In genomic region chr19:41844345-41844744, GRCm38 (mm10) we compare ENCODE assay signal across 13 mouse cellular contexts. TPM values are rescaled to one million over a fixed set of nuclear protein-coding genes. Genes with fewer than 3 reads are reported as not detected.
DNase-seq lines count a peak whose midpoint lies in the region; ATAC-seq and TF ChIP-seq lines count a peak whose summit lies in the region.
"Had no signal": no experiment of that assay in that cellular context is flagged by ENCODE, and none has a peak within 500 bp of the region (broad histone marks: within the 10 kb centered on the region; RNA-seq: fewer than 3 reads in every experiment).

No protein-coding gene starts in this region.

- no peak overlapping the region for H3K9ac ChIP-seq in intestine, postnatal 0 days (ENCODE audit: low read depth, low read length)
- H3K9ac ChIP-seq in intestine, embryonic 16.5 days (ENCODE audit: low read depth, low read length): no peak overlapping the region
- H3K9ac ChIP-seq in midbrain, embryonic 11.5 days (ENCODE audit: low read length): no peak overlapping the region

- H3K36me3 ChIP-seq in intestine, postnatal 0 days (ENCODE audit: control insufficient read depth, insufficient read depth): no peaks in the 10 kb centered on the region
- H3K36me3 ChIP-seq in intestine, embryonic 16.5 days (ENCODE audit: control insufficient read depth, insufficient read depth, low read length): no peaks in the 10 kb centered on the region
- no peaks in the 10 kb centered on the region for H3K36me3 ChIP-seq in midbrain, embryonic 11.5 days (ENCODE audit: control insufficient read depth, insufficient read depth, low read length)

- no peak overlapping the region for H3K4me3 ChIP-seq in intestine, postnatal 0 days (ENCODE audit: low read depth, low read length)
- H3K4me3 ChIP-seq in intestine, embryonic 16.5 days (ENCODE audit: low read length): no peak overlapping the region
- H3K4me3 ChIP-seq in gastrocnemius, adult 2 months: no peak overlapping the region
- H3K4me3 ChIP-seq in midbrain, embryonic 11.5 days (ENCODE audit: low read depth, low read length): no peak overlapping the region

- H3K4me1 ChIP-seq in intestine, postnatal 0 days (replicated peaks; ENCODE audit: control insufficient read depth, insufficient read depth, low read length): peaks cover 5% of the 10 kb centered on the region; the same call in 1 of the 2 replicates
- H3K4me1 ChIP-seq in intestine, embryonic 16.5 days (ENCODE audit: control insufficient read depth, insufficient read depth, low read length): peaks cover 8% of the 10 kb centered on the region; the same call in 1 of the 2 replicates
- H3K4me1 ChIP-seq in midbrain, embryonic 11.5 days (ENCODE audit: control insufficient read depth, insufficient read depth, low read length): peaks cover 12% of the 10 kb centered on the region

- H3K27me3 ChIP-seq in intestine, postnatal 0 days (replicated peaks; ENCODE audit: control insufficient read depth, insufficient read depth, low read length): no peaks in the 10 kb centered on the region
- H3K27me3 ChIP-seq in intestine, embryonic 16.5 days (replicated peaks; ENCODE audit: control insufficient read depth, insufficient read depth, low read length): no peaks in the 10 kb centered on the region
- no peaks in the 10 kb centered on the region; the same call in 1 of the 2 replicates for H3K27me3 ChIP-seq in midbrain, embryonic 11.5 days (ENCODE audit: control insufficient read depth, insufficient read depth, low read length)

- ATAC-seq in intestine, postnatal 0 days: no peak
- no peak for ATAC-seq in intestine, embryonic 16.5 days
- no peak for ATAC-seq in monocyte, adult 5-6 weeks (replicated peaks; ENCODE audit: insufficient number of reproducible peaks, low FRiP score, low TSS enrichment, poor library complexity, severe bottlenecking)
- ATAC-seq in midbrain, embryonic 11.5 days (ENCODE audit: low FRiP score): no peak
- ATAC-seq: midbrain, embryonic 16.5 days had no signal

- DNase-seq in thymus, postnatal 0 days (ENCODE audit: low spot score): peak; percentile 54
- DNase-seq in thymus, adult 18-20 months: no peak
- DNase-seq in brain, adult 2 months (ENCODE audit: low read depth, low spot score): peak; percentile 29
- no peak for DNase-seq in gastrocnemius, adult 2 months
- no peak for DNase-seq in midbrain, embryonic 11.5 days (ENCODE audit: low spot score, missing footprints)
- DNase-seq: heart, adult 18-20 months; kidney, adult 2 months; lung, postnatal 10 days; right cerebral cortex, postnatal 14 days had no signal

- WGBS in intestine, postnatal 0 days: 83% methylated on average over 6 of the region's 6 CpGs
- 86% methylated on average over 6 of the region's 6 CpGs for WGBS in intestine, embryonic 16.5 days
- WGBS in midbrain, embryonic 11.5 days: 82% methylated on average over 6 of the region's 6 CpGs

- intact Hi-C loops in gastrocnemius, adult 2 months (cut with DNase I): loop anchor here (10.0 kb wide), 1 partner anchor 220 kb away; no protein-coding TSS in a partner anchor

- no peak overlapping the region for H3K4me2 ChIP-seq in intestine, postnatal 0 days (replicated peaks; ENCODE audit: low read depth)
- no peak overlapping the region for H3K4me2 ChIP-seq in intestine, embryonic 16.5 days (ENCODE audit: low read depth, low read length)
- H3K4me2 ChIP-seq in midbrain, embryonic 11.5 days: no peak overlapping the region

- H3K9me3 ChIP-seq in intestine, postnatal 0 days (ENCODE audit: control insufficient read depth): no peaks in the 10 kb centered on the region
- H3K9me3 ChIP-seq in intestine, embryonic 16.5 days (ENCODE audit: control insufficient read depth, low read length): no peaks in the 10 kb centered on the region
- H3K9me3 ChIP-seq in midbrain, embryonic 11.5 days (ENCODE audit: control insufficient read depth, low read length): no peaks in the 10 kb centered on the region

- no peak overlapping the region for H3K27ac ChIP-seq in intestine, postnatal 0 days (ENCODE audit: low read depth, low read length)
- H3K27ac ChIP-seq in intestine, embryonic 16.5 days (ENCODE audit: low read length): no peak overlapping the region
- no peak overlapping the region; the same call in 1 of the 2 replicates for H3K27ac ChIP-seq in gastrocnemius, adult 2 months
- no peak overlapping the region for H3K27ac ChIP-seq in midbrain, embryonic 11.5 days (ENCODE audit: low read depth, low read length)

- TF ChIP-seq CTCF in intestine, postnatal 0 days (IDR thresholded peaks at IDR 0.05; ENCODE audit: low read depth): peak; percentile 66
- TF ChIP-seq CTCF in gastrocnemius, adult 2 months (IDR thresholded peaks at IDR 0.05): no peak

RNA-seq across cellular contexts. Expression of gene Frat2, which starts 3.6 kb away (rescaled TPM):
- 3.8 and 4.5 TPM in 2 replicates for polyA plus RNA-seq in intestine, postnatal 0 days (2015; fragmentation: Nextera tagmentation; extraction: Ambion mirVana)
- polyA plus RNA-seq in intestine, embryonic 16.5 days (2015; fragmentation: Nextera tagmentation; extraction: Ambion mirVana): 4.7 and 6.0 TPM in 2 replicates
- polyA plus RNA-seq in thymus, postnatal 0 days (2015; fragmentation: Nextera tagmentation; extraction: Ambion mirVana): 12.1 and 16.0 TPM in 2 replicates
- total RNA-seq in gastrocnemius, adult 2 months (2021): 10 to 100 TPM; 15.6 to 22.2 TPM
- 14.4 to 39.3 TPM (median 21.5 TPM) in 3 replicates for total RNA-seq in monocyte, adult 5-6 weeks (2017)
- polyA plus RNA-seq in midbrain, embryonic 11.5 days (2014; fragmentation: Nextera tagmentation; extraction: Ambion mirVana): 6.6 and 7.2 TPM in 2 replicates

RNA-seq across cellular contexts. Expression of gene Frat1, which starts 14.6 kb away (rescaled TPM):
- 6.4 and 8.3 TPM in 2 replicates for polyA plus RNA-seq in intestine, postnatal 0 days (2015; fragmentation: Nextera tagmentation; extraction: Ambion mirVana)
- polyA plus RNA-seq in intestine, embryonic 16.5 days (2015; fragmentation: Nextera tagmentation; extraction: Ambion mirVana): 11.9 and 12.2 TPM in 2 replicates
- 18.6 and 21.3 TPM in 2 replicates for polyA plus RNA-seq in thymus, postnatal 0 days (2015; fragmentation: Nextera tagmentation; extraction: Ambion mirVana)
- 1 to 10 TPM; 6.3 to 6.8 TPM for total RNA-seq in gastrocnemius, adult 2 months (2021)
- total RNA-seq in monocyte, adult 5-6 weeks (2017): 21.9 to 24.9 TPM (median 22.4 TPM) in 3 replicates
- 9.7 and 10.1 TPM in 2 replicates for polyA plus RNA-seq in midbrain, embryonic 11.5 days (2014; fragmentation: Nextera tagmentation; extraction: Ambion mirVana)

RNA-seq across cellular contexts. Expression of gene Arhgap19, which starts 42.5 kb away (rescaled TPM):
- 3.5 TPM in 2 replicates for polyA plus RNA-seq in intestine, postnatal 0 days (2015; fragmentation: Nextera tagmentation; extraction: Ambion mirVana)
- polyA plus RNA-seq in intestine, embryonic 16.5 days (2015; fragmentation: Nextera tagmentation; extraction: Ambion mirVana): 14.2 and 14.8 TPM in 2 replicates
- polyA plus RNA-seq in thymus, postnatal 0 days (2015; fragmentation: Nextera tagmentation; extraction: Ambion mirVana): 25.3 and 27.0 TPM in 2 replicates
- 1 to 10 TPM; 7.7 to 9.6 TPM for total RNA-seq in gastrocnemius, adult 2 months (2021)
- 1.1 to 2.3 TPM (median 1.9 TPM) in 3 replicates for total RNA-seq in monocyte, adult 5-6 weeks (2017)
- 36.6 and 38.8 TPM in 2 replicates for polyA plus RNA-seq in midbrain, embryonic 11.5 days (2014; fragmentation: Nextera tagmentation; extraction: Ambion mirVana)

RNA-seq across cellular contexts. Expression of gene Rrp12, which starts 51.6 kb away (rescaled TPM):
- 4.7 and 5.0 TPM in 2 replicates for polyA plus RNA-seq in intestine, postnatal 0 days (2015; fragmentation: Nextera tagmentation; extraction: Ambion mirVana)
- 14.1 and 15.7 TPM in 2 replicates for polyA plus RNA-seq in intestine, embryonic 16.5 days (2015; fragmentation: Nextera tagmentation; extraction: Ambion mirVana)
- 11.3 and 12.4 TPM in 2 replicates for polyA plus RNA-seq in thymus, postnatal 0 days (2015; fragmentation: Nextera tagmentation; extraction: Ambion mirVana)
- total RNA-seq in gastrocnemius, adult 2 months (2021): 10 to 100 TPM; 30.5 to 31.4 TPM
- total RNA-seq in monocyte, adult 5-6 weeks (2017): 5.1 to 7.7 TPM (median 7.6 TPM) in 3 replicates
- polyA plus RNA-seq in midbrain, embryonic 11.5 days (2014; fragmentation: Nextera tagmentation; extraction: Ambion mirVana): 13.2 and 14.7 TPM in 2 replicates

Comparison
In these comparisons a context has a peak if more than half of its experiments do, and no peak if none do; other contexts are left out.
1. DNase-seq: peak in thymus, postnatal 0 days (single experiment) and brain, adult 2 months (single experiment); none in thymus, adult 18-20 months (0 of 2), gastrocnemius, adult 2 months (single experiment) and midbrain, embryonic 11.5 days (single experiment).